Mouse (Mus musculus): ENCODE results near the gene Ttc7.

Ttc7 gene

DNA sequence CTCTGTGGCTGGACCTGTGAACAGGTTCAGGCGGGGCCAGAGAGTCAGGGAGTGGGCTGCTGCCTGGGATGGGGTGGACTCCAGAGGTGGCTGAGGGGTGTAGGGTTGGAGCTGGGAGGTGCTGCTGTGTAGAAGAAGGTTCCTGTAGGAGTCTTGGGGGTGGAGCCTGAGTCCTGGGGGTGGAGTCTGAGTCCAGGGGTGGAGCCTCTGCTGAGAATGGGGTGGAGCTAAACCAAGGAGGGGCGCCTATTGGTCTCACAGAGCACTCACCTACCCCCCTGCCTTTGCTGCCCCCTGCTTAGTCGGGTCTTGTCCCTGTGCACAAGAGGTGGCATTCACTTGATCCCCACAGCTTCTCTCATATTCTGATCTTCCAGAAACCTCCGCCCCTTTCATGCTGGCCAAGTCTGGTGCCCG is 31.9 kb downstream of the Ttc7 start:
- peak; percentile 28 for DNase-seq (ENCODE audit: low spot score)

- peak; percentile 91 for DNase-seq (ENCODE audit: low spot score)
Measured at GRCm38 (mm10) chr17:87315021-87315531, 32.4 kb downstream of the Ttc7 start.

GRCm38 (mm10) chr17:87315891-87316763 is 33.4 kb downstream of the Ttc7 start:
- no peak for DNase-seq (ENCODE audit: low spot score)

GRCm38 (mm10) chr17:87317271-87317670 is 34.6 kb downstream of the Ttc7 start:
- DNase-seq (ENCODE audit: low spot score) = no peak

- DNase-seq (ENCODE audit: low spot score) = no peak
Measured at GRCm38 (mm10) chr17:87317947-87318346, 35.3 kb downstream of the Ttc7 start.

- no peak for DNase-seq (ENCODE audit: low spot score)
Measured at GRCm38 (mm10) chr17:87321673-87322072, 39.0 kb downstream of the Ttc7 start.

DNA sequence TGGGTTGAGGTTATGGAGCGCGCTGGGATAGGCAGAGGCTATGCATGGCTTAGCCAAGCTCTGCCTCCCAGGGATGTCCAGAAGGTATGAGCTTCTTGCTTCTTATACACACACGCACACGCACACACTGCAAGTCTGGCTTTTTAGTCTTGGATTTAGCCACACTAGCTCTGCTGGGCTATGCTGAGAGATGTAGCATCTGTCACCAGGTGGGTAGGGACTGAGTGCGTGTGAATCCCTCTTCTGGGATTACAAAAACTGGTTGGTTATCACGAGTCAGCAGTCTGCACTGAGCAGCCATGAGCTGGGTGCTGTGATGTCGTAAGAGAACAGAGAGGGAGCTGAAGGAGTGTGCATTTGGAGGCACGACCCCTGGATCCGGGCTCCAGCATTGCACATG is 40.5 kb downstream of the Ttc7 start:
- DNase-seq (ENCODE audit: low spot score) = no peak

GRCm38 (mm10) chr17:87325501-87325900 is 42.8 kb downstream of the Ttc7 start:
- DNase-seq (ENCODE audit: low spot score) = no peak

GRCm38 (mm10) chr17:87326987-87327386 is 44.3 kb downstream of the Ttc7 start:
- DNase-seq (ENCODE audit: low spot score) = no peak

- no peak for DNase-seq (ENCODE audit: low spot score)
Measured at GRCm38 (mm10) chr17:87327645-87328044, 45.0 kb downstream of the Ttc7 start.

GRCm38 (mm10) chr17:87328177-87328768 is 45.6 kb downstream of the Ttc7 start:
- DNase-seq (ENCODE audit: low spot score) = peak; percentile 38

DNA sequence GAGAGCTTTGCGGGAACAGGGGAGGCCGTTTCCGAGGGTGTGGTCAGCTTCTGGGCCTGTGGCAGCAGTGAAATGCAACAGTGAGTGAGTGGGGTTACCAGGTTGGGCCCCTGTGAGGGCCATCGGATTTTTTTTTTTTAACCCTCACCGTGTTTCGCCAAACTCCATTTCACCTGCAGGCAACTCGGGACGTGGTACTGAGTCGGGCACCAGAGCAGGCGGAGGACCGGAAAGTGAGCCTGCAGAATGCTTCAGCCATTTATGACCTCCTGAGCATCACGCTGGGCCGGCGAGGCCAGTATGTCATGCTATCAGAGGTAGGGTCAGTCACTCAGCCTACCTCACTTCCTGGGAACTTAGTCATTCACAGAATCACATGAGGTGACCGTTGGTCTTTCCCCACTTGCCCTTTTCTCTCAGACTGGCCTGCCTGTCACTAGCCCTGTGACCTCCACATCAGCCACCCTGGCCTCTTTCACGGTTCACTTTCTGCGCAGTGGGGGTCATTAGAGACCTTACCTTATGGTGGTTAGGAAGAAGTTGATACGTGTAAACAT is 46.5 kb downstream of the Ttc7 start:
- DNase-seq (ENCODE audit: low spot score) = no peak

DNA sequence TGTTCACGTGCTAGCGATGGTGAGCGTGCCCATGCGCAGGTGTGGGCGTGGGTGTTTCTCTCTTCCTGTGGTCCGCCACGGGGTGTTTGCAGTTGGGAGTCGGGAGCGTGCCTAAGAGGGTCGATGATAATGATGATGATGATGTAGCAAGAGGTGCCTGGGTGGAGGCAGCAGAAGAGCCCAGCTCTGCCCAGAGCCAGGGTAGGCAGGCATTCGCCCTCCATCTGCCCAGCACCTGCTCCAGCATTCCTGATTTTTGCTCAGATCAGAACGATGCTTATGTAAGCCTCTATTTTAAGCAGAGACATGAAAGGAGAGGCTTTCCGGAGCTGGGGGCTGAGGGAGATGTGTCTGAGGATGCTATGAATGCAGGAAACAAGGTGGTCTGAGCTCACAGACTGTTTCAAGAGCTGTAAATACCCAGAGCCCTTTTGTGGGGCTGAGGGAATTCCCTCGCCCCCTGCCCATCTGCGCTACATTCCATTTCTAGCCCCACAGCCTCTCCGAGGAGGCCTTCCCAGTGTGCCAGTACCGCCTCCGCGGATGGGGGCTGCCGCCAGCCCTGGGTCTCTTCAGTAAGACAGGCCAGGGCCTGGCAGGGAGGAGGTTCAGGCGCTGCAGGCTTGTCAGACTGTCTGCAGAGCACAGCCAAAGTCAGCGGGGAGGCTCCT is 47.7 kb downstream of the Ttc7 start:
- DNase-seq (ENCODE audit: low spot score) = peak; percentile 14

DNA sequence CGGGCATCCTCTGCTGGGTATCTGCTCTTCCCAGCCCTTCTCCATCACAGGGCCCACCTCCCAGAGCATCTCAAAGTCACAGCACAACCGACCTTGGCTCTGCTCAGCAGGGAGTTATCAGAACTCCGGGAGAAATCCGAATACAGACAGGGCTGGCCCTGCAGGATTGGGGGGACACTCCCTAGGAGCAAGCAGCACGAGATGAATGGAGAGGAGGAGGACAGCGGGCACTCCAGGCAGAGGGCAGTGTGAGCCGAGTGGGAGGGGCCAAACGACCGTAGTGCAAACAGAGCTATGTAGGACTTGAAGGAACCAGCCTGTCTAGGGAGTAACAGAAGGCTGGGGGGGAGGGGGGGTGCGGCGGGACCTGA is 48.2 kb downstream of the Ttc7 start:
- peak; percentile 25 for DNase-seq (ENCODE audit: low spot score)

DNA sequence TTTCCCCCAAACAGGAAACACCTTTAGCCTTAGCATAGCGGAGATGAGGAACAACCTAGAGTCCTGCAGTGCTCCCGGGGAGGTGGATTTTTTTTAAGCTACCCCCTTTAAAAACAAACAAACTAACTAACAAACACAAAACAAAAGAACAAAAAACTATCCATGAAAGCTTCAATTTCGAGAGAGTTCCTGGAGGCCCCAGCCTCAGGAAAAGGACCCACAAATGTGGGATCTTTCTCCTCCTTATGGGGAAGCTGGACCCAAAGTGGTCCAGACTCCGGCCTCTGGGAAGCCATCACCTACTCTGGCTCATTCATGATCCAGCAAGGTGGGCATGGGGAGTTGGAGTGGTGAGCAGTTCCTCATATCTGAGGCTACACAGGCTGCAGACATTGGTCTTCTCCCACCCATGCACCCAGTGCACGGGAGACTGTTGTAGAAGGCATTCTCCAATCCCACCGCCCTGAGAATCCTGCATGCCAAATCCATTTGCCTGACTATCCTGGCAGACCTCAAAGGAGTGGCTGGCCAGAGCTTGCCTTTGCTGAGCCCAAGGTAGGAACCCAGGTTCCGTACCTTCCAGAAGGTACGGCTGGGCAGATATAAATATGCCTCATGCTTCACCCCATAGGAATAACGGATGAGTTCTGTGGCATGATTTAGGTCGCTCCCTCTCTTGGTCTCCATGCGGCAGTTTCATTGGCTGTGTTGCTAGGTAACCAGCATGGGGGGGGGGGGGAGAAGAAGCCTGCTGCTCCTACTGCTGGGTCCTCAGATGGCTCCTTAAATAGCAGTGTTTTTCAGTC is 48.9 kb downstream of the Ttc7 start:
- no peak for DNase-seq (ENCODE audit: low spot score)

- DNase-seq (ENCODE audit: low spot score) = no peak
Measured at GRCm38 (mm10) chr17:87332142-87332815, 49.6 kb downstream of the Ttc7 start.

DNA sequence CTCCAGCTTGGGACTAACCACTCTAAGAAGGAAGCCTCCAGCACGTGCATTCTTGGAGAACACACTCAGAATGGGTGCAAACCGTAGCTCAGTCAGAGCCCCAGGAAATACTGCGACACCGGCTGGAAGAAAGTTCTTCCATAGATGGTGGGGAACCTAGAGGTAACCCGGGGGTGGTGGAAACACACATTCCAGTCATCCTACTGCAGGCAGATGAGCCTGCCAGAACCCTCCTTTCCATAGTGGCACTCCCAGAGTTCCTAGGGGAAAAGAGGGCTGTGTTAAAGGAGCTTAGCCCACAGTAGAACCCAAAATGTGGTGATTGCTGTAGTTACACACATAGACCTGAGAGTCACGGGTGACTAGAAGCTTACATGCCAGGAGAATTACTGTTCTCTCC is 50.2 kb downstream of the Ttc7 start:
- no peak for DNase-seq (ENCODE audit: low spot score)

GRCm38 (mm10) chr17:87334162-87334561 is 51.5 kb downstream of the Ttc7 start:
- DNase-seq (ENCODE audit: low spot score) = no peak

- no peak for DNase-seq (ENCODE audit: low spot score)
Measured at GRCm38 (mm10) chr17:87335152-87335551, 52.5 kb downstream of the Ttc7 start.

DNA sequence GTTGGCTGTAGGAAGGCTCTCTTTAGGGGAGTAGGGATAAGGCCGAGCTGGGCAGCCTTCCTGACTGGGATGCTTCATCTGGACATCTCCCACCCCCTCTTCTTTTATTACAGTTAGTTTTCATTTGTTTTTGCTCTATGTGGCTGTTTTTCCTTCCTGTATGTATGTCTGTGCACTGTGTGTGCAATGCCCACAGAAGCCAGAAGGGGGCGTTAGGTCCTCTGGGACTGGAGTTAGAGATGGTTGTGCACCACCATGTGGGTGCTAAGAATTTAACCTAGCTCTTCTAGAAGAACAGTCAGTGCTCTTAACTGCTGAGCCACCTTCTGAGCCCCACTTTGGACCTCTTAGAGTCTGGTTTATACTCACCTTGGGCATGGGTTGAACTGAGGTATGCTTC is 53.0 kb downstream of the Ttc7 start:
- DNase-seq (ENCODE audit: low spot score) = no peak

DNA sequence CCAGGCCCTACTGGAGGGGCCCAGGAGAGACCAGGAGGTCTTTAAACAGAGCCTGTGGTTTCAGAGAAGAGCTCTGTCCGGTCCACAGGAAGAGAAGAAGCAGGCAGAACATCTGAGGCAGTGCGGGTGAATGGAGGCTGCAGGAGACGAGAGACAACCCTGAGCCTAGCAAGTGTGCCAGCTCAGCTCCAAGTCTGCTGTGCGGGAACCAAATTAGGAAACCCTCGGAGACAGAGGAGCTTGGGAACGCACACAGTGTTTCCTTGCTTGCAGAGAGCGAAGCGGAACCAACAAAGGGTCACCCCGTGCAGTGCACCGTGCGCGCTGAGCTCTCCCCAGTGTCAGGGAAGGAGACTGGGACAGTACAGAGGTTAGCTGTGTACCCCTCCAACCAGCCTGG is 54.2 kb downstream of the Ttc7 start:
- DNase-seq (ENCODE audit: low spot score) = no peak
